Mouse (Mus musculus) spleen, adult 2 months (tissue): Measurements from ENCODE around the gene Haus4.

ENCODE experiments used
- CTCF ChIP-seq: fragments of 200-500 bp; IDR thresholded peaks from 2 replicates; pipeline ENCODE4 v1.5.1; 2011; ENCODE audit warnings: mild to moderate bottlenecking, inconsistent platforms; ENCODE audit not compliant: insufficient read depth, insufficient read length, insufficient replicate concordance; ENCODE audit errors: extremely low read depth
- POLR2A ChIP-seq: fragments of 200-500 bp; IDR thresholded peaks from 2 replicates; pipeline ENCODE4 v1.6.1; 2011; ENCODE audit warnings: low read depth, low read length, inconsistent platforms

GRCm38 (mm10) chr14:54582536-54582935 lies 28.1 kb upstream of the Haus4 start:
- TF ChIP-seq CTCF: no peak
- TF ChIP-seq POLR2A: no peak
